Mouse (Mus musculus) E14TG2a.4 (cell line): ENCODE results near the gene Tnfrsf18.

Source experiments
- CTCF ChIP-seq: conservative IDR thresholded peaks from 2 replicates; pipeline ENCODE4 v1.5.1; 2014; ENCODE audit warnings: low read length
- NANOG ChIP-seq: IDR thresholded peaks from 2 replicates; pipeline ENCODE4 v1.6.1; 2014; ENCODE audit warnings: borderline replicate concordance, low read length, mixed read lengths

GRCm38 (mm10) chr4:155993606-155994005 is 32.4 kb upstream of the Tnfrsf18 start:
- TF ChIP-seq CTCF (no peak), NANOG (no peak)
